Mouse (Mus musculus): ENCODE data around the gene Lrfn3.

DNA sequence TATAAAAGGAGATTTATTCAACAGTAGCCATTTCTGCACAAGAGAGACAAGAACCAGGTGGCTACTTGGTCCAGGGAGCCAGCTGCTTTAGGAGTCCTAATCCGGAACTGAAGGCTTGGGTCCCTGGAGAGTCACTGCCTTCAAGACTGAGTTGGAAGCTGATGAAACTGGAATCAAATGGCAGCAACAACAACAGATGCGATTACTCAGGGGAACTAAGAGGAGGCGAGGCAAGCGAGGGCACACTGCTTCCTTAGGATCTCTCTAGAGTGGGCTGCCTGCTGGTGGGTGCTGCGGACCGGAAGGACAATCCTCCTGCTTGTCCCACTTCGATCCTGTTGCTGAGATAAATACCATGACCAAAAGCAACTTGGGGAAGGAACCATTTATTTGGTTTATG lies 37.1 kb upstream of the Lrfn3 start:
- TF ChIP-seq CTCF (IDR thresholded peaks at IDR 0.05; ENCODE audit: low read depth, low read length) (no peak), POLR2A (IDR thresholded peaks at IDR 0.05; ENCODE audit: insufficient read depth, low read length) (no peak)
